Mouse (Mus musculus): Measurements from ENCODE around the gene Cd81.

Cd81 gene

DNA sequence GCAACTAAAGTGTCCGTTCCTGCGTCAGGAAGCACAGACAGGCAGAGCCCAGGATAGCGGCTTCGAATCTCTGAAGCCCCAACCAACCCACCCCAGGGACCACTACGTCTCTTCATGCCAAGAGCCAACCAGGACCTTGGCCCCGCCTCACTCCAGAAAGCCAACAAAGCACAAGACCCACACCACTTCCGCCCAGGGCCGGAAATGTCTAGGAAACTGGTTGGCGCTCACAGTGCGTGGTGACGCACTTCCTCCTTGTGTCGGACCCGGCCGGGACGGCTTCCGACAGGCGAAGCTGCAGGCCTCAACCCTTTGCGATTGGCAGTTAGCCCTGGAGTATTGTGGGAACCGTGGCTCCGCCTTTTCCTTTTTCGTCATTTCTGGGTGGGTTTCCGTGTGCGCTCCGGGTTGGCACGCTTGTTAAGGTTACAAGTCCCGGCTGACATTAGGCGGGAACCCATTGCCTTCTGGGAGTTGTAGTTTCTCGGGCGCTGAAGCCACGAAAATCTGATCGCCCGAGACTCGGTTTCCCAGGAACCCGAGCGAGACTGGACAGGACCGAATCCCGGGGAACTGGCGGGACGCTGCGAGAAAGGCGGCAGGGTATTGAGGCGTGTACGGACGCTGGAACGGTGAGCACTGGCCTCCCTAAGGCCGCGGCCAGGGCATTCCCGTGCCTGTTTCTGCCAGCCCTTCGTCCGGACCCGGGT is 16.5 kb downstream of the Cd81 start, which contains the start of gene Tssc4:
TSS of gene Tssc4 (plus strand) at position 368 of the 710 bp plus-strand sequence.
- in situ Hi-C loops (cut with MboI; ENCODE audit: low sequenced_read_pairs): loop anchor here (5.0 kb wide), 1 partner anchor 62 kb away; the partner anchor contains the start of gene Tspan32

DNA sequence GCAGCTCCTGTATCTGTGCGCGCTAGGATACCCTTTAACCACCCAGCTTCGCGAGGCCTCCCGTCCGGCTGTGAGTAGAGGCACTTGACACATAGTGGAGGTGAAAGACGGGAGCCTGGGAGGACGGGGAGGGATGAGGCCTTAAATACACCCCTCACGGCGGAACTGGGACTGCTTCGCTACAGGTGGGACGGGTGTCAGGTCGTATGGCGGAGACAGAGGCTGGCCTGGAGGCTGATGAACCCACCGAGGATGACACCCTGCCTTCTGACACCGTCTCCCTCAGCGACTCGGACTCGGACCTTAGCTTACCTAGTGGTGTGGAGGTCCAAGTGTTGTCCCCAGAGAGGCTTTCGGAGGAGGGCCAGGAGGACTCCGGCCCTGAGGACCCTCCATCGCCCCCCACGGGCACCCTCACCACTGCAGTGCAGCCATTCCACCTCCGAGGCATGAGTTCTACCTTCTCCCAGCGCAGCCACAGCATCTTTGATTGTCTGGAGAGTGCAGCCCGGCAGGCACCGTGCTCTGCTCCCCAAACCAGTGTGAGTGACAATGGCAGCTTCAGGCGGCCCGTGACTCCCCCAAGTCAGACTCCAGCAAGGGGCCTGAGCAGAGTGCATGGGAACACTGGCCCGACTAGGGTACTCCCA is 17.3 kb downstream of the Cd81 start:
- in situ Hi-C loops (cut with MboI; ENCODE audit: low sequenced_read_pairs): loop anchor here (5.0 kb wide), 1 partner anchor 63 kb away; the partner anchor contains the start of gene Tspan32

DNA sequence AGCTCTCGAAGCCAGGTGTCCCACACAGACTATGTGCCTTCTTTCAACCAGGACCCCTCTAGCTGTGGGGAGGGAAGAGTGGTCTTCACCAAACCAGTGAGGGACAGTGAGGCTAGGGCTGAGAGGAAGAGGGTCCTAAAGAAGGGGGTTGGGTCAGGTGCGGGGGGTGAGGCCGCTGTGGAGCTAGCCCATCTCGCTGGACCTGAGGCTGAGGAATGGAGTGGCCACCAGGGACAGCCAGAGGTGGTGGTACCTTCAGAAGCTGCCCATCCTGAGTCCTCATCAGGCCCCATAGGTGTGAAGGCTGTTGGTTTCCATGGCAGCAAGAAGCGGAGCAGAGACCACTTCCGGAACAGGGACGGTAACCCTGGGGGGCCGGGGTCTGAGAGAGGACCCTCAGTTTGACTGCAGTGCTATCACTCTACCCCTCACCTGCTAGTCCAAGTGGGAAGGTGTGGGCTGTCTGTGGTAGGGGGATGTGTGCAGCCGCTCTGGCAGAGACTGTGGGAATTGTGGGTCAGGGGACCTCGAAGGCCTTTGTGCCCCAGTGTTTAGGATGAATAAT is 18.0 kb downstream of the Cd81 start:
- in situ Hi-C loops (cut with MboI; ENCODE audit: low sequenced_read_pairs): no loop called here

DNA sequence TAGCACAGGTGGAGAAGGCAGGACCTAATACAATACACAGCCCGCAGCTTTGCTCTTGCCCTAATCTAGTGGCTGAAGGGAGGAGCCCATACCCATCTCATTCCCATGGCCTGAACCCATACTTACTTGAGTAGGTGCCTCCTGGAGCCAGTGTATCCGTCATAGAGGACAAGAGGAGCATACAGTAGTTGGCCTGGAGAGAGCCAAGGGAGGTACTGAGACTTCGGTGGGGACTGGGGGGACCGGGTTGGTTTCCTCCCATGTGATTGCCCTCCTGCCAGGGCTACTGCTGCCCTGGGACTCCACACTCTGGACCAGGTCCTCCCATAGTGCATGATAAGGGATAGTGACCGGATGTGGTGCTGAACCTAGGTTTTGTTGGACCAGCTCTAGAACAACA is 20.1 kb downstream of the Cd81 start:
- in situ Hi-C loops (cut with MboI; ENCODE audit: low sequenced_read_pairs): no loop called here

DNA sequence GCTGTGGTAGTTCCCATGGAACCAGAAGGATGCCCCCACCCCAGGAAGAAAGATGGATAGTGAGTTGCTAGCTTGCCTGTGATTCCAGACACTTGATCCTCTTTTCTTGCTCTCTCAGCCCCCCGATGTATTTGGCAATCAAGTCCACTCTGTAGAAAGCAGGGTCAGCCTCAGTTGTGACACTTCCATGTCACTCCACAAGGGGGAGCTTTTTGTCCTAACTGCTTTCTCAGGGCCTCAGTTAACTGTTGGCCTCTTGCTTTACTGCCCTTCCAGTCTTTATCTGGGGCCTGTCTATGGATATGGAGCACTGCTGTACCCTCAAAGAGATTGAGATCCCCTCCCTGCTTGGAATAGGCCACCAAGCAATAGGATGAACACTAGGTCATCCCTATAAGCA is 20.5 kb downstream of the Cd81 start:
- in situ Hi-C loops (cut with MboI; ENCODE audit: low sequenced_read_pairs): no loop called here

DNA sequence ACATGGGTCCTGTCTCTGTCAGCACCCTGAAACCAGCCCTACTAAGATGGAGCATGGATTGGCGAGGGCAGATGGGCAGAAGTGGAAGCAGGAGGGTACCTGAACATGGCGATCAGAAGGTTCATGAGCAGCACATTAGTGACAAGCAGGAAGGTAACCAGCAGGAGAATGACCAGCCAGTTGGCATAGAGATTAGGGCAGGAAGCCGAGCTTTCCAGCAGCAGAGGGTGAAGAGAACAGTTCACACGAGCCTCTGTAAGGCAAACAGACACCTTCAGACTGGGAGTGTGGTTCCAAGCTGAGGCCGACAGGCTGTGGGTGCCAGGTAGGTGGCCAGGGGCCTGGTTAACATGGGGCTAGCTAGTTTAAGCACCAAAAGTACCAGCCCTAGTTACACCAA is 22.9 kb downstream of the Cd81 start:
- in situ Hi-C loops (cut with MboI; ENCODE audit: low sequenced_read_pairs): loop anchor here (25.0 kb wide), 1 partner anchor 163 kb away; no protein-coding TSS in a partner anchor

DNA sequence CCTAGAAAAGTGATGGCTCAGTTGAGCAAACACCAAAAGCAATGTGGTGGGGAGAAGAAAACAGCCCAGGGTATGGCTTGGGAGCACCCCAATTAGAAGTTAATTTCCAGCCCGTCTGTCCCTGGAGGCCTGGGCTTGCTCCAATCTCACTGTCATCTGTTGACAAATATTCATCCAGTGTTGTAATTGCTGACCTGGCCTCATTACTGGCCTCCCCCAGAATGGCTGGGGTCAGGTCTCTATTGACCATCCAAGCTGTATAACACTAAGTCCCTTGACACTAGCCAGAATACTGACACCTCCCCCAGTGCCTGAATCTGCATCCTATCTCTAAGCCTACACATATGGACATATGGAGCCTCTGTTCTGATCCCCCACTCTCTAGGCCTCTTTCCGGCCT is 24.8 kb downstream of the Cd81 start:
- in situ Hi-C loops (cut with MboI; ENCODE audit: low sequenced_read_pairs): loop anchor here (25.0 kb wide), 1 partner anchor 165 kb away; no protein-coding TSS in a partner anchor

DNA sequence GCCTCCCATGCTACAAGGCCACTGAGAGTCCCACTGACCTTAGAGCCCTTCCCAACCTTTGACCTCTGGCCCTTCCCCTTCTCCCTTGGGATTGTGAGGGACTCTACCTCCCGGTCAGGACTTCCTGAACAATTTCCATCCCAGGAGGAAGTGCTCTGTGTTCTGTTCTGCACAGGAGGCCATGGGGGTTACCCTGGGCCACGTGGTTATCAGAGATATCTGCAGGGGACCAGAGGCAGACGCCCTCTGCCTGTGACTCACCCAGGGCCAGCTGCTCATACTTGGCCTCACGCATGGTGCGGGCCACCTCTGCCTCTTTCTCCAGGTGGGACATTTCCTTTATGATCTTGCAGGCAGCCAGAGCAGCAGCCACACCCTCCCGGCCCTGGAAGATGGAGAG is 29.5 kb downstream of the Cd81 start:
- in situ Hi-C loops (cut with MboI; ENCODE audit: low sequenced_read_pairs): loop anchor here (25.0 kb wide), 1 partner anchor 170 kb away; no protein-coding TSS in a partner anchor

DNA sequence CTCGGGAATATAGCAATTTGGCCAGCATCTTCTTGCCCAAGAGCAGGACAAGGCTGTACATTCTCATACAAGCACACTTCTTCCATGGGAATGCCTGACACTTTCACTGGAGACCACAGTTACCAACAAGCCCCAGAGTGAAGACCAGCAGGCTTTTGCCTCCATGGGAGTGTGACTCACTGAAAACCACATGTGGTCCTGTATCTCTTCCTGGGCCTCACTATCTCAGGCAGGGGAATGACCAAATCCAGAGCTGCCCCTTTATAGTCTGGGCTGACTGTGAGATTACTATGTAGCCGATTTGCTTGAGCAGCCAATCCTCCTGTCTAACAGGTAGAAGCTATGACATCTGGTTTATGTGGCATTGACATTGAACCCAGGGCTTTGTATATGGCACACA is 31.2 kb downstream of the Cd81 start:
- in situ Hi-C loops (cut with MboI; ENCODE audit: low sequenced_read_pairs): loop anchor here (25.0 kb wide), 1 partner anchor 171 kb away; no protein-coding TSS in a partner anchor

DNA sequence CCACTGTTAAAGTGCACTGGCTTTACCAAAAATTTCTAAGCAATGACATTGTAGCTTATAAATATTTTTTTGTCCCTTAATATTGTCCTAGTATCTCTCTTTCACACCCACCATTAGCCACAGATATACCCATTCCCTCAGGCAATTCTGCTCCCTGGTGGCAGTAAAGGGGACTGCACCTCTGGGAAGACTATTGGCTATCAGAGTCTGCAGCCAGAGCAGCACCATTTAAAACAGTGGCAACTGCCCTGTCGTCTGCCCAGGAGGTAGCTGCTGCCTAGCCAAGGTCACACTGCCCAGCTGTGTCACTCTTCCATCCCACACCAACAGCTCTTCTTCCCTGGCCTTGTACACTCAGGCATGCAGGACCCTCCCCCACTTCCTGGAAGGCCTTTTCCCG is 33.8 kb downstream of the Cd81 start:
- in situ Hi-C loops (cut with MboI; ENCODE audit: low sequenced_read_pairs): loop anchor here (25.0 kb wide), 1 partner anchor 174 kb away; no protein-coding TSS in a partner anchor

DNA sequence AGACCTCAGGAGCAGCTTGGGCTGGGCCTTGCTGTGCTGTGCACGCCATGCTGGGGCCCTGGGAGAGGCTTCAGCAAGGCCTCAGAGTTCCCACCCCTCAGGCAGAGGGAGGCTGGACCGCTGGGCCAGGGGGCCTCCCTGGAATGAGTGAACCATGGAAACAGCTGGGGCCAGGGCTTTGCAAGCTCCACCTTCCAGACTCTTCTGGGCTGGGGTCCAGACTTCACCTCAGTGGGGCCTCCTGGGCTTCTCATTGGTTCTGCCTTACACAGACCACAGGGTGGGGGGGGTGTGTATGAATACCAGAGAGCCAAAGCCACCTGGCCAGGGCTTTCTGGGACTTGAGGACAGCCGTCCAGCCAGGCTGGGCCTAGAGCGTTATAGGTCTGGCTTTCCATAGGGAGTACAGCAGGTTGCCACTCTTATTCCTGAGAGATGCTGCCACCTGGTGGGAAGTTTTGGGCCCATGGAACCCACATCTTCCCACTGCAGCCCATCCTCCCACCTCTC is 34.6 kb downstream of the Cd81 start:
- in situ Hi-C loops (cut with MboI; ENCODE audit: low sequenced_read_pairs): loop anchor here (25.0 kb wide), 1 partner anchor 175 kb away; no protein-coding TSS in a partner anchor

DNA sequence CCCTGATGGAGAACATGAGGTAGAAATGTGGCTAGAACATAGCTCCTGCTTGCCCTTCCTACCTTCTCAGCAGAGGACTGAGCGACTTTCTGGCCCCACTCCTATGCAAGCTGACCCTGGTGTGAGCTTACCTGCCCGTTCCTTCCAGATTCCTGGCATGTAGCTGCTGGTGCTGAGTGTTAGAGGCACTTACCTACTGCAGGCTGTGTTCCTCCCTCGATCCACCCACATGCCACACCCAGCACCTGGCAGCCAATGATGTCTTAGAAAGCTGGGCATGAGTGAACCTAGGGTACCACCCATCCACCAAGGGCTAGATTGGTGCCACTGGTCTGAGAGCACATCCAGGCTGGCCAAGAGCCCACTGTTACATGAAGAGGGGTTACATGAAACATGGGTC is 41.3 kb downstream of the Cd81 start:
- in situ Hi-C loops (cut with MboI; ENCODE audit: low sequenced_read_pairs): loop anchor here (25.0 kb wide), 1 partner anchor 182 kb away; no protein-coding TSS in a partner anchor

DNA sequence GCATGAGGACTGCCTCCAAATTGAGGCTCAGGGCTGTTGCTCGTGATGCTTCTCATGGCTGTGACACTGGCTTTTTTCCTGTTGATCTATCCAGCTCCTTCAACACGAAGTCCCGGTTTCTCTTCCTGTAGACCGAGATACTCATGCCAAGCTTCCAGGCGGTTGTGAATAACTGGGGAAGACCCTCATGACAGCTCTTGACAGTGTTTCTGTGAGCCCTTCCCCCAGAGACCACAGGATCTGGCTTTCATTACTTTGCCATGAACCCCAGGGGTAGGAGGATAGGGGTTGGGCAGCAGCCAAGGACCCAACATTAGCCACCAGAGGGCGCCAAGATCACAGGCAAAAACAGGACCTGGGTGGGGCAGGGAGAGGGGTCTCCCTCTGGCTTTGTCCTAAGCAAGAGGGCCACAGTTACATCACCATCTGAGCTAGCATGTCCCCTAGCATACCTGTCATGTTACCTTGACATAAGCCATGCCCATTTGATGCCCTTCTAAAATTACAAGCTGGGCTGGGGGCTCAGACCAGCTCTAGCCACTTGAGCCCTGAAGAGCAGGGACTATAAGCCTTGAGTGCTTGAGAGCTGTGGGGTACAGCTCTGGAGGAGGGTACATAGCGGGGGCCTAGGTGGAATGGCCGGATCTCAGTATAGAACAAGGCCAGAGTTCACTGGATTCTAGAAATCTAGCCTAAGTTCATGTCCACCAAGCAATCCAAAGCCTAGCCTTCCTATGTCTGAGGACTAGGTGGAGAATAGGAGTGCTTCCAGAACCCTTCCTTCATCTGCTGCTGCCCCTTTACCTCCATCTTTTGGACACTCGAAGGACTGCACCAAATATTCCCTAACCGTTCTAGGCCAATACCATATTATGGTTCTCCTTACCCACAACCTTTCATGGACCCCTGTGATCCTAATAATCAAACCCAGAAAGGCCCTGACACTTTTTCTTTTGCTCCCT is 42.3 kb downstream of the Cd81 start, which contains the start of gene Trpm5:
TSS of gene Trpm5 (minus strand) at position 51 of the 962 bp plus-strand sequence.
- in situ Hi-C loops (cut with MboI; ENCODE audit: low sequenced_read_pairs): loop anchor here (25.0 kb wide), 1 partner anchor 183 kb away; no protein-coding TSS in a partner anchor

DNA sequence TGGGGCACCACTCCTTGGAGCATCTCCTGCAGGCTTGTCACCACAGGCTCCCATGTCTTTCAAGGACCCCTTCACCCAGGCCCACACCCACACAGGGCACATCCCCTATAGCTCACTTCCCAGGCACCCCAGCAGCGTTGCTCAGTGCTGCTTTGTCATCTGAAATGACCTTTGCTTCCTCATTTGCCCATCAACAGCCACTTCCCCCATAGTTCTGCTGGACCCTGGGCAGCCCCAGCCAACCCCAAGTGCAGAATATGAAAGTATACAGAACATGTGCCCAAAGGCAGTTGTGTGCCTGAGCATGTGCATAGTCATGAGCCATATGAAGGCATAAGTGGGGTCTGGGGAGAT is 43.0 kb downstream of the Cd81 start:
- in situ Hi-C loops (cut with MboI; ENCODE audit: low sequenced_read_pairs): loop anchor here (25.0 kb wide), 1 partner anchor 183 kb away; no protein-coding TSS in a partner anchor

DNA sequence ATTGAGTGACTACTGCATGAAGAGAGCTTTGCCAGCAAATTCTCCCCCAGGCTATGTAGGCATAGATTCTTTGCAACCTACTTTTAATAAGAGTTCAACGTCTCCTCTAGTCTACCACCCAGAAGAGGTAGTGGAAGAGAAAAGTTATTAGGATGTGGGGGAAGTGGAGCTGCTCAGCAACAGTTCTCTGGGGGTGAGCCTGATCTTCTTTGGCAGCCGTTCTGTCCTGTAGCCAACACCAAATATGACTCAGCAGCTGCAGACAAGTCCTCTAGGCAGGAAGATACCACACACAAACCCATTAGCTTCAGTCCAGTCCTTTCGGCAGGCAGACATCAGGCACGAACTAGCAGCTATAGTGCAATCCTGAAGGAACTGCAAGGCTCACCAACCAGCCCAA is 48.2 kb downstream of the Cd81 start:
- in situ Hi-C loops (cut with MboI; ENCODE audit: low sequenced_read_pairs): no loop called here

DNA sequence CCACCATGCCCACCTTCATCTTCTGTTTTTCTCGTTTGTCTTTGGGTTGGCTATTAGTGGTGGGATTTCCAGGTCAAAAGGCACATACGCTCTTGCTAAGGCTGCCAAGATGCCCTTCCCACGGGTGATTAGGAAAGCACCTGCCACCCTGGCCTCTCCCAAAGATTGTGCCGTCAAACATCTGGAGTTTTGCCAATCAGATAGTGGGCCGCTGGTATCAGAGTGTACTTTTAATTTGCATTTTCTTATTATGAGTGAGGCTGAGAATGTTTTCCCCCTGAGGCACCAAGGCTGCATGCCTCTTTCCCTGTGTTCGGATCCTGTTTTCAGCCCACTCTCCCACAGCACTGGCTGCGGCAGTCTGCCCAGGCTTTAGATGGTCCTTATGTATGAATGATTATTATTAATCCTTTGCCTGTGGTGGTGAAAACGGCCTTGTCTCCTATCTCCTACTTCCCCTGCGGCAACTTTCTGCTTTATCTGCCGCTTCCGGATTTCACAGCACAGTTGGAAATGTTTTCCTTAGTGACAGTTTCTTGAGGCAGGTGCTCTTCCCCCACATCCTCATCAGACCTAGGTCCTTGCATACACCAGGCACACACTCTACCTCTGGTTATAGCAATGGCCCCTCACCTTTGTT is 52.8 kb downstream of the Cd81 start:
- in situ Hi-C loops (cut with MboI; ENCODE audit: low sequenced_read_pairs): no loop called here

DNA sequence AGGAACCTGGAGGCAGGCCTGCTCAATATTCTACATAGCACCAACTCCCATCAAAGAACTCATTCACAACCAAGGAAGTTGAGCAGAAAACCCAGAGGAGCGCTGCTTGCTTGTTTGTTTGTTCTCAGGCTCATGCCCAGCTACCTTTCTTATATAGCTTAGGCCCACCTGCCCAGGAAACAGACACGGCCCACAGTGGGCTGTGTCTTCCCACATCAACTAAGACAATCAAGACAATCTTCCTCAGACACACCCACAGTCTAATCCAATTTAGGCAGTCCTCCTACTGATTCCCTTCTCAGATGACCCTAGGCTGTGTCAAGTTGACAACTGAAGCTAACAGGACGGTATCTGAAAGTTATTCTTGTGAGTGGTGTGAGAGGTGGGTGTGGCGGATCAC is 53.5 kb downstream of the Cd81 start, which contains the start of gene Kcnq1:
TSS of gene Kcnq1 (plus strand) at position 301 of the 400 bp plus-strand sequence.
- in situ Hi-C loops (cut with MboI; ENCODE audit: low sequenced_read_pairs): no loop called here

DNA sequence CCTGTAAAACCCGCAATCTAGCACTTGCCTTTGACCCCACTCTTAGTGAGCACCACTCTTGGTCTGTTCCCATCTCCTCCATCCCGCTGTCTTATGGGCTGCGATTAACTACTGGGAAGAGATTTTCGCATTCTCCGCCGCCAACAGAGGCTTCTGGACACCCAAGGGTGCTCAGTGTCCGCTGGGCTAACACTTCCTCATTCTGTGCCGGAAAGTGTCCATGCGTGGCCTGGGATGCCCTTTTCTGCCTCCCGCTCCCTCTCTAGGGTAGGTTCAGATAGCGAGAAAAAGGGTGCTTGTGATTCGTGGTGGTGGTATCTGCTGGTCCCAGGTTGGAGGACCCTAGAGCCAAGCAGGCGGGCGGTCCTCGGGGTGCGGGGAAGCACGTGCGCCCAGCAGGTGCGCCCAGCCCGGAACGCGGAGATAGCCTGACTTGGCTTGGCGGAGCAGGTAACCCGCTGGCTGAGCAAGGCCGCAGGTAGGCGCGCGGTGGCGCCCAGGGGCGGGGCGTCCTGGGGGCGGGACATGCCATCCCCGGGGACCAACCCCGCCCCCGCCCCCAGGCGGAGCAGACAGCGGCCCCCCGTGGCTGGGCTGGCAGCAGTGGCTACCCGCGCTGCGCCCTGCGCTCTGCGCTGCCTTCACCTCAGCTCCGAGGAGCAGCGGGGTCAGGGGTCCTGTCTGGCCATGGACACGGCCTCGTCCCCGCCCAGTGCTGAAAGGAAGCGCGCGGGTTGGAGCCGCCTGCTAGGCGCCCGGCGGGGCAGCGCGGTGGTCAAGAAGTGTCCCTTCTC is 54.3 kb downstream of the Cd81 start:
- in situ Hi-C loops (cut with MboI; ENCODE audit: low sequenced_read_pairs): no loop called here

DNA sequence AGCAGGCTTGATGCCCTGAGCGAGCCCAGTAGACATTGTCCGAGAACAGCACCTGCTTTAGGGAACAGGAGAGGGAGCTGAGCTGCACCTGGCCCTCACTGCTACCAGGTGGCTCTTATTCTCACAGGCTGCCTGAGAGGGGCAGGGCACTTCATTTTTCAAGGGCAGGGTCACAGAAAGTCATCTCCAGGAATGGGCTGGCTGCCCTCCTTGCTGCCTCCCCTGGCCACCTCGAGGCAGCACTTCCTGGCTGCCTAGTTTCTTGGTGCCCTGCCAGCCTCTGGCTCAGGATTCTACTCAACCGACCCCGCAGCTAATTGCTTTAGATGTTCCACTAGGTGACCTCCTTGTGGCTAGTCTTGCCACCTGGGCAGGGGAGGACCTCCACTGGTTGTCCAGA is 55.7 kb downstream of the Cd81 start:
- in situ Hi-C loops (cut with MboI; ENCODE audit: low sequenced_read_pairs): no loop called here
